Mouse (Mus musculus): Measurements from ENCODE around the gene Nisch. TPM values are rescaled to one million over a fixed set of nuclear protein-coding genes. Genes with fewer than 3 reads are reported as not detected.

The Nisch gene
- polyA plus RNA-seq (2015; fragmentation: Nextera tagmentation; extraction: Ambion mirVana): 217 and 228 TPM in 2 replicates

DNA sequence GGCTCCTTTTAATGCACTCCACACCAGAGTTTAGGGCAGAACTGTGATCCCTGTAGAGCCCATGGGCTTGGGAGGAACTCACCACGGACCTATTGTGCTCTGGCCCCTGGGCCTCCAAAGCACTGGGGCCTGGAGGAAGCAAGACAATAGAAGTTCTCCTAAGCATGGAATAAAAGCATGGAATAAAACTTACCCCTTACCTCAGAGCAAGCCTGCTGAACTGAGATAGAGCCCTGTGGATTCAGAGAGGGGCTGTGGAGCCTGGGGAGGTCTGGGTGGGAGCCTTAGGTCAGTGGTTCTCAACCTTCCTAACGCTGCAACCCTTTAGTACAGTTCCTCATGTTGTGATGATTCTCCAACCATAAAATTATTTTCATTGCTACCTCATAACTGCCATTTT is at the start of gene Nisch:
Gene Nisch, minus strand, starts transcription at position 101 of the 400 bp plus-strand sequence.
- peak within 1 kb of the TSS; percentile 49 for H3K9ac ChIP-seq (ENCODE audit: low read depth, low read length)

DNA sequence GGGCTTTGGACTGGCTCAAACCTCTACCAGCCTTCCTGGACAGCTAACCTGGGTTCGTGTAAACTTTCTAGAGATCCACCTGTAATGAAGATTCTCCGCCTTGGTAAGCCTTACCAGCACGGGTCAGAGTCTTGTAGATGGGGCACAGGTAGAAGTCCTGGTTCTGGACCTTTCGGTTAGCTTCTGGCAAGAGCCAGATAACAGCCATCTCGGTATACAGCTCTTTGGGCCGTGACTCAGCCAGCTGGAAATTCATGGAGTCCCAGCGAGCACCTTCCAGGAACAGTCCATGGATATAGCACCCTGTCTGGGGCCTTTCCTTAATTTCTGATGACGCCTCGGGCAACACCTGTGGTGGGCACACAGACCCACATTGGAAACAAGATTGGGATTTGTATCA is 44.2 kb upstream of the Nisch start:
- no peaks in the 10 kb centered on the region for H3K27me3 ChIP-seq (replicated peaks; ENCODE audit: control insufficient read depth, insufficient read depth, low read length)
- 93% methylated on average over 9 of the region's 9 CpGs for WGBS
- no peak overlapping the region for H3K27ac ChIP-seq (ENCODE audit: low read length)
- no peaks in the 10 kb centered on the region for H3K4me1 ChIP-seq (ENCODE audit: control insufficient read depth, insufficient read depth, low read length)
- no peak overlapping the region for H3K9ac ChIP-seq (ENCODE audit: low read depth, low read length)
- H3K4me3 ChIP-seq (ENCODE audit: low read length): no peak overlapping the region
- ATAC-seq: 0 out of 2 replicates have a peak, but pooled peaks have one; percentile 24
- H3K36me3 ChIP-seq (ENCODE audit: control insufficient read depth, insufficient read depth, low read length): peaks cover 27% of the 10 kb centered on the region
- H3K4me2 ChIP-seq (ENCODE audit: low read depth, low read length): no peak overlapping the region
- H3K9me3 ChIP-seq (ENCODE audit: control insufficient read depth, low read length): no peaks in the 10 kb centered on the region

More for the DNA sequence above, at the start of gene Nisch:
- peak within 1 kb of the TSS; percentile 4; the same call in 1 of the 2 replicates for H3K4me2 ChIP-seq (ENCODE audit: low read depth, low read length)
- 0 out of 2 replicates have a peak, but pooled peaks cover 4% of the 10 kb centered on the region for H3K4me1 ChIP-seq (ENCODE audit: control insufficient read depth, insufficient read depth, low read length)
- 71% methylated on average over 2 of the region's 2 CpGs for WGBS
- no peaks in the 10 kb centered on the region for H3K36me3 ChIP-seq (ENCODE audit: control insufficient read depth, insufficient read depth, low read length)
- ATAC-seq: no peak
- no peak within 1 kb of the TSS for H3K4me3 ChIP-seq (ENCODE audit: low read length)
- H3K27me3 ChIP-seq (replicated peaks; ENCODE audit: control insufficient read depth, insufficient read depth, low read length): no peaks in the 10 kb centered on the region
- peak within 1 kb of the TSS; percentile 10; the same call in 1 of the 2 replicates for H3K27ac ChIP-seq (ENCODE audit: low read length)
- no peaks in the 10 kb centered on the region for H3K9me3 ChIP-seq (ENCODE audit: control insufficient read depth, low read length)

DNA sequence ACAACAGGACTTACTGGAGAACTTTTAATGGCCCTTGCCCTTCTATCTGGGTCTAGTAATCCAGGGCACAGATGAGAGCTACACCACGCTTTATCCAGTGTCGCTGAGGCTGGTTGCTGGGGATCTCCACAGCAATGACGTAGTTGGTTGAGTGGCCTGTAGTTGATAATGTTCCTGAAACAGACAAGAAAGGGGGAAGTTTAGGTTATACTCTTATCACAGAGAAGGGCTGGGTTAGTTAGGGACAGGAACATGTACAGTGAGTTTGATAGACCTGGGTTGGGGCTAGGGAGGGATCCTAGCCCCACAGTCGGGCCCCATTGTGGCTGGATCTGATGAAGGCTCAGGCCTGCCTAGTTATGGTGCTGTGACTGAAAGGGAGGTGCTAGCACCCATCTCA is 43.6 kb upstream of the Nisch start:
- peak; percentile 55 for ATAC-seq
- Histone ChIP-seq H3K4me2 (ENCODE audit: low read depth, low read length) (no peak overlapping the region), H3K36me3 (ENCODE audit: control insufficient read depth, insufficient read depth, low read length) (peaks cover 30% of the 10 kb centered on the region), H3K27ac (ENCODE audit: low read length) (no peak overlapping the region), H3K4me3 (ENCODE audit: low read length) (no peak overlapping the region), H3K27me3 (replicated peaks; ENCODE audit: control insufficient read depth, insufficient read depth, low read length) (no peaks in the 10 kb centered on the region), H3K9ac (ENCODE audit: low read depth, low read length) (no peak overlapping the region), H3K4me1 (ENCODE audit: control insufficient read depth, insufficient read depth, low read length) (no peaks in the 10 kb centered on the region), H3K9me3 (ENCODE audit: control insufficient read depth, low read length) (no peaks in the 10 kb centered on the region)
- WGBS: 92% methylated on average over 4 of the region's 4 CpGs

DNA sequence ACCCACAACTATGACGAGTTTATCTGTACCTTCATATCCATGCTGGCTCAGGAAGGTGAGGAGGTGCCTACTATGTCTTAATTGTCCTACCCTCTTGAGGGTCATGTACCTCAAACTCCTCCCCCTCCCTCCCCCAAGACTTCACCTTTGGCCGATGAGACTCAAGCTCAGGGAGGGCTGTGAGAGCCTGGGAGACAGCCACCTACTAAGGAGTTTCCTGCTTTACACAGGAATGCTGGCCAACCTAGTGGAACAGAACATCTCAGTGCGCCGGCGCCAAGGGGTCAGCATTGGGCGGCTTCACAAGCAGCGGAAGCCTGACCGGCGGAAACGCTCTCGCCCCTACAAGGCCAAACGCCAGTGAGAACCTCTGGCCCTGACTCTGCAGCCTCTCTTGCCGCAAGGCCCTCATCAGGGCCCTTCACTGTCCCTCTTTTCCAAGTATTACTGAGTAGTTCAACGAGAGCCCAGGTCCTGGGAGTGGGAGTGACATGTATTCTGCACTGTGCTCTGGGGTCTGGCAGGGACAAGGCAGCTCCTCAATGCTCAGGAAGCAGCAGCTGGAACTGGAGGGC is 41.8 kb upstream of the Nisch start:
- Histone ChIP-seq H3K9me3 (ENCODE audit: control insufficient read depth, low read length) (no peaks in the 10 kb centered on the region), H3K4me2 (ENCODE audit: low read depth, low read length) (no peak overlapping the region)
- 94% methylated on average over 14 of the region's 14 CpGs for WGBS

DNA sequence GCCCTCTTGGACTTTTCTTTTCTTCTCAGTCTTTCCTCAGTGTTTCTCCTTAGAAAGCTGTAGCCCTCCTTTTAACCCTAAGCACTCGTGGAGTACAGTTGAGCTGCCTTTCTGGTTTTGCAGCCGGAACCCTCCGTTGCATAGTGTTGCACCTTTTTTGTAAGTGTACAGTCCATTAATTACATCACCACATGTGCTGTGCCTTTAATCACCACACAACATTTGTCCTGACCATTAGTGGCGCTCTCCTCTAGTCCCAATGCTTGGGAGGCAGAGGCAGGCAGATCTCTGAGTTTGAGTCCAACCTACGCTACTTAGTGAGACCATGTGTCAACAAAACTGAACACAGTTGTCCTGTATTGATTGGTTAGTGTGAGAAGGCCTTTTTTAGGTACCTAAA is 35.3 kb upstream of the Nisch start:
- ATAC-seq: no peak
- H3K4me2 ChIP-seq (ENCODE audit: low read depth, low read length): peak overlapping the region; percentile 73
- H3K27me3 ChIP-seq (replicated peaks; ENCODE audit: control insufficient read depth, insufficient read depth, low read length): no peaks in the 10 kb centered on the region
- H3K36me3 ChIP-seq (ENCODE audit: control insufficient read depth, insufficient read depth, low read length): peaks cover 17% of the 10 kb centered on the region
- peak overlapping the region; percentile 98 for H3K4me3 ChIP-seq (ENCODE audit: low read length)
- peak overlapping the region; percentile 98 for H3K9ac ChIP-seq (ENCODE audit: low read depth, low read length)
- H3K27ac ChIP-seq (ENCODE audit: low read length): no peak overlapping the region
- WGBS: 82% methylated on average over 5 of the region's 5 CpGs
- H3K4me1 ChIP-seq (ENCODE audit: control insufficient read depth, insufficient read depth, low read length): peaks cover 8% of the 10 kb centered on the region
- H3K9me3 ChIP-seq (ENCODE audit: control insufficient read depth, low read length): no peaks in the 10 kb centered on the region

More for the DNA sequence above, 41.8 kb upstream of the Nisch start:
- H3K4me3 ChIP-seq (ENCODE audit: low read length): no peak overlapping the region
- ATAC-seq: no peak
- peaks cover 34% of the 10 kb centered on the region for H3K36me3 ChIP-seq (ENCODE audit: control insufficient read depth, insufficient read depth, low read length)
- H3K9ac ChIP-seq (ENCODE audit: low read depth, low read length): no peak overlapping the region
- H3K27ac ChIP-seq (ENCODE audit: low read length): no peak overlapping the region
- no peaks in the 10 kb centered on the region for H3K27me3 ChIP-seq (replicated peaks; ENCODE audit: control insufficient read depth, insufficient read depth, low read length)
- H3K4me1 ChIP-seq (ENCODE audit: control insufficient read depth, insufficient read depth, low read length): no peaks in the 10 kb centered on the region

DNA sequence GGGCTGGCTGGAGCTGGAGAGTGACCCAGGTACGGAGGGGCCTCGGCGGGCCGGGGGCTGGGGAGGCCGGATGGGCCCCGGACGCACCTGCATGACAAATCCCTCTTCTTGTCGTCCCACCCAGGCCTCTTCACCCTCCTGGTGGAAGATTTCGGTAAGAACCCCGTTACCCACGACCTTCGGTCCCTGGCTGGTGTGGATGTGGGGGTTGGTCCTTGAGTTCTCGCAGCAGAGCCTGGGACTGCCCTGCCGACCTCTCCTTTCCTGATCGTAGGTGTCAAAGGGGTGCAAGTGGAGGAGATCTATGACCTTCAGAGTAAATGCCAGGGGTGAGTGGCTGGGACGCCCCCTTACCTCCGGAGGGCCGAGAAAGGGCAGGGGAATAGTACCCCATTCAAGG is 34.9 kb upstream of the Nisch start:
- Histone ChIP-seq H3K36me3 (ENCODE audit: control insufficient read depth, insufficient read depth, low read length) (peaks cover 12% of the 10 kb centered on the region), H3K9ac (ENCODE audit: low read depth, low read length) (peak overlapping the region; percentile 98), H3K27me3 (replicated peaks; ENCODE audit: control insufficient read depth, insufficient read depth, low read length) (no peaks in the 10 kb centered on the region), H3K4me1 (ENCODE audit: control insufficient read depth, insufficient read depth, low read length) (peaks cover 8% of the 10 kb centered on the region), H3K27ac (ENCODE audit: low read length) (peak overlapping the region; percentile 58; the same call in 1 of the 2 replicates), H3K9me3 (ENCODE audit: control insufficient read depth, low read length) (no peaks in the 10 kb centered on the region), H3K4me2 (ENCODE audit: low read depth, low read length) (peak overlapping the region; percentile 73), H3K4me3 (ENCODE audit: low read length) (peak overlapping the region; percentile 98)
- no peak; the same call in 1 of the 2 replicates for ATAC-seq
- WGBS: 1% methylated on average over 18 of the region's 18 CpGs

DNA sequence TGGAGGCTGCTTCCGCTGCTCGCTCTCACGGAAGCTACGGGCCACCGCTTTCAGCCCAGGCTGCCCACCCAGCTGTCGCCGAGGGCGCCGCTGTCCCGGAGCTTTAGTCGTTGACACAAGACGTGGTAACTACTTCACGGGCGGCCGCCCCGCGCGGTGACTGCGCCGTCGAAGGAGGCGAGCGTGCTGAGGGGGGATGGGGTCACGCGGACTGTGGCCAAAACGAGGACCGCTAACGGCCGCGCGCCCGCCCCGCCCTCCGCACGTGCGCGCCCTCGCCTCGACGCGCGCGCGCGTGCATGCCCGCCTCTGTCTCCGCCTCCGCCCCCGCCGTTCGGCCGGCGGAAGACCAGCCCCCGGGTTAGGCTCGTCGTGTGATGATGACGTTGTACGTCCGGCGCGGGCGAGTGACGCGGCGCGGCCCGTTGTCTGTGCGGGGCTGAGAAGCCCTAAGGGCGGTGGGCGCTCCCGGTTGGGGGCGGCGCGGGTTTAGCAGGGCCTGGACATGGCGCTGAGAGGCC is 34.4 kb upstream of the Nisch start, which contains the start of the genes Phf7 and Bap1:
Gene Phf7, minus strand, starts transcription at position 234 of the 521 bp plus-strand sequence.
Gene Bap1, plus strand, starts transcription at position 367 of the 521 bp plus-strand sequence.
- ATAC-seq: peak; percentile 93
- WGBS: under 1% methylated on average over 70 of the region's 75 CpGs

DNA sequence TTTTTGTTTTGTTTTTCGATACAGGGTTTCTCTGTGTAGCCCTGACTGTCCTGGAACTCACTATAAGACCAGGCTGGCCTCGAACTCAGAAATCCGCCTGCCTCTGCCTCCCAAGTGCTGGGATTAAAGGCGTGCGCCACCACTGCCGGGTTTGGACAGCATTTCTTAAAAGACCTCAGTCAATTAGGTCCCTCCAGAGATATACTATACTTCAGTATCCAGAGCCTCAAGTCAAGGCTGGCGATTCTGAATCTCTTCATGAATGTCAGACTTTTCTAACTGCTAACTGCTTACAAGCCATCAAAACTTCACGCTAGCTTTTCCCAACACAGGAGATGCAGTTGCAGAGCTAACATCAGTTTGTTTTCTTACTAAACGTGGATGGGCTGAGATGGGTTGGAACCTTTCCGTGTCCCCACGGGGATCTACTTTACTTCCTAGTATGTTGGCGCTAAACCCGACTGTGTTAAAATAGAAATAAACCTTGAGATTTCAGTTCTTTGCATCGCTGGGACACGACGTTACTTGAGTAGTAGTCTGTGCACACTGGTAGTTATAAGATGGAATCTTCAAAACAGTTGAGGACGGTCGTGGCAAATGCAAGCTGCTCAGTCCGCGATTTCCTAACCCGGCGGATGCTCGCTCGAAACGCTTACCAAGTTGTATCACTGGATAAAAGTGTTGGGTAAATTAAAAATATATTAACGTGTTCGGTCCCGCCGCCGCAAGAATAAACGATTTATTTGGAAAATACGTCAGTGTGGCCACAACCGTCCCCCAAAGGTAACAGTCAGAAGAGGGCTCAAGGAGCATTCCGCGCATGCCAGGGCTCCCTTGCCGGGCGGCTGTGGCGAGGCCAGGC is 33.7 kb upstream of the Nisch start:
- H3K27me3 ChIP-seq (replicated peaks; ENCODE audit: control insufficient read depth, insufficient read depth, low read length): no peaks in the 10 kb centered on the region
- peaks cover 8% of the 10 kb centered on the region for H3K4me1 ChIP-seq (ENCODE audit: control insufficient read depth, insufficient read depth, low read length)
- H3K4me3 ChIP-seq (ENCODE audit: low read length): peak overlapping the region; percentile 98
- H3K9me3 ChIP-seq (ENCODE audit: control insufficient read depth, low read length): no peaks in the 10 kb centered on the region
- H3K27ac ChIP-seq (ENCODE audit: low read length): peak overlapping the region; percentile 94
- peak overlapping the region; percentile 66 for H3K4me2 ChIP-seq (ENCODE audit: low read depth, low read length)
- WGBS: 16% methylated on average over 38 of the region's 38 CpGs
- peak; percentile 93 for ATAC-seq
- peaks cover 5% of the 10 kb centered on the region for H3K36me3 ChIP-seq (ENCODE audit: control insufficient read depth, insufficient read depth, low read length)
- peak overlapping the region; percentile 88 for H3K9ac ChIP-seq (ENCODE audit: low read depth, low read length)

More for the DNA sequence above, 34.4 kb upstream of the Nisch start, which contains the start of the genes Phf7 and Bap1:
- Histone ChIP-seq H3K27me3 (replicated peaks; ENCODE audit: control insufficient read depth, insufficient read depth, low read length) (no peaks in the 10 kb centered on the region), H3K9me3 (ENCODE audit: control insufficient read depth, low read length) (no peaks in the 10 kb centered on the region), H3K9ac (ENCODE audit: low read depth, low read length) (peak within 1 kb of the TSS; percentile 98), H3K27ac (ENCODE audit: low read length) (peak within 1 kb of the TSS; percentile 94), H3K4me1 (ENCODE audit: control insufficient read depth, insufficient read depth, low read length) (peaks cover 8% of the 10 kb centered on the region), H3K36me3 (ENCODE audit: control insufficient read depth, insufficient read depth, low read length) (peaks cover 8% of the 10 kb centered on the region), H3K4me3 (ENCODE audit: low read length) (peak within 1 kb of the TSS; percentile 98), H3K4me2 (ENCODE audit: low read depth, low read length) (peak within 1 kb of the TSS; percentile 73)

DNA sequence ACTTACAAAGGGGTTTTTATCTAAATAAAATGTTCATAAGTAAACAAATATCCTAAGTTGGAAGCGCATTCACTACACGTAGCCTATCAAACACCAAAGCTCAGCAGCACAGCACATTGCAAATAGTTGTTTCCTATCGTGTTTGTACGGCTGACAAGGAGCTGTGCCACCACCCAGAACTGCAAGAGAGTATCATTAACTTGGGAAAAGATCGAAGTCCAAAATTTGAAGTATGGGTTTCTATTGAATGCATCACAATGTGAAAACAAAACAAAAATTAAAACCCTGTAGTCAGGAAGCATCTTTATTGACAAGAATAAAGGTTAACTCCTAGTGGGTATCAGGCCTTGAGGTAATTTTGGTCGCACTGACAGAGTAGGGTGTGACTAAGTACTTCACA is 31.6 kb upstream of the Nisch start:
- Histone ChIP-seq H3K9ac (ENCODE audit: low read depth, low read length) (no peak overlapping the region), H3K4me1 (ENCODE audit: control insufficient read depth, insufficient read depth, low read length) (peaks cover 8% of the 10 kb centered on the region), H3K9me3 (ENCODE audit: control insufficient read depth, low read length) (no peaks in the 10 kb centered on the region), H3K36me3 (ENCODE audit: control insufficient read depth, insufficient read depth, low read length) (no peaks in the 10 kb centered on the region; the same call in 1 of the 2 replicates), H3K4me3 (ENCODE audit: low read length) (no peak overlapping the region), H3K27me3 (replicated peaks; ENCODE audit: control insufficient read depth, insufficient read depth, low read length) (no peaks in the 10 kb centered on the region), H3K4me2 (ENCODE audit: low read depth, low read length) (no peak overlapping the region), H3K27ac (ENCODE audit: low read length) (no peak overlapping the region)
- 81% methylated on average over 6 of the region's 6 CpGs for WGBS
- no peak for ATAC-seq

Data from intestine, embryonic 16.5 days (tissue).